Mouse (Mus musculus): Measurements from ENCODE around the gene Tsnaxip1.

- no peak for TF ChIP-seq CTCF (IDR thresholded peaks at IDR 0.05; ENCODE audit: borderline replicate concordance, extremely low read depth, insufficient read depth, insufficient read length)
- no peak for TF ChIP-seq POLR2A (IDR thresholded peaks at IDR 0.05; ENCODE audit: borderline replicate concordance, extremely low read depth, insufficient read depth, insufficient read length, poor library complexity, severe bottlenecking)
Measured at GRCm38 (mm10) chr8:105795785-105796184, 31.7 kb upstream of the Tsnaxip1 start.
